In the genomic region with DNA sequence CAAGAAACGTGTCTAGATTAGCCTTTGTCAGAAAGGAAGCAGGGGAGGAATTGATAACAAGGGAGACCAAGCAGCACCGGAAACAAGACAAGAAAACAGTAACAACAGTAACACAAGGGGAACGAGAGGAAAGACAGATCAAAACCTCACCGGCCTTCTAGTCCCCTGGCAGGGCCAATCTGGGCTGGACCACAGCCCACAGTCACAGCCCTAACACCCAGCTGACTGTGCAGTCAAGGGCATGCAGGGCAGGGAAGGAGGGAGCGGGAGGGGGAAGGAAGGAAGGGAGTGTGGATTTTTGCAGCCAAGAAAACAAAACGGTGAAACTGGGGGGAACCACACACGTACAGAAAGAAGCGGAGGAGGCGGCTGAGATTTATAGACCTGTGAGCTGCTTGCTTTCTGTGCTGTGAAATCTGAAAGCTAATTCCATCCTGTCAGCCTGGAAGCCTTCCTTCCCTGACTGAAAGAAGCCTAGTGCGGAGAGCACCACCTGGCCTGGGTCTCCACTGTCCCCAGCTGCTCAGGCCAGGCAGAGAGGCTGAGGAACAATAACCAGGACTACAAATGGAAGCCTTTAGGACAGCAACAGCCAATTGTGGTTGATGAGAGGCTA, we compare ENCODE assay signal across 9 mouse cellular contexts. TPM values are rescaled to one million over a fixed set of nuclear protein-coding genes. Genes with fewer than 3 reads are reported as not detected.
DNase-seq lines count a peak whose midpoint lies in the region; ATAC-seq and TF ChIP-seq lines count a peak whose summit lies in the region.
"Had no signal": no experiment of that assay in that cellular context is flagged by ENCODE, and none has a peak within 500 bp of the region (broad histone marks: within the 10 kb centered on the region; RNA-seq: fewer than 3 reads in every experiment).

No protein-coding gene starts in this region.

- peaks cover 16% of the 10 kb centered on the region for H3K36me3 ChIP-seq in hindbrain, embryonic 12.5 days
- peaks cover 28% of the 10 kb centered on the region; the same call in 1 of the 2 replicates for H3K36me3 ChIP-seq in limb, embryonic 14.5 days (ENCODE audit: control insufficient read depth, insufficient read depth, low read length)
- 0 out of 2 replicates have a peak, but pooled peaks cover 3% of the 10 kb centered on the region for H3K36me3 ChIP-seq in stomach, embryonic 15.5 days

- no peak overlapping the region for H3K4me2 ChIP-seq in hindbrain, embryonic 12.5 days (replicated peaks)
- H3K4me2 ChIP-seq in limb, embryonic 14.5 days (replicated peaks; ENCODE audit: low read depth, low read length, severe bottlenecking), result no peak overlapping the region
- H3K4me2 ChIP-seq in stomach, embryonic 15.5 days, result no peak overlapping the region

- H3K27me3 ChIP-seq in hindbrain, embryonic 12.5 days, result no peaks in the 10 kb centered on the region
- H3K27me3 ChIP-seq in limb, embryonic 14.5 days (ENCODE audit: control insufficient read depth, insufficient read depth, low read length), result no peaks in the 10 kb centered on the region
- no peaks in the 10 kb centered on the region for H3K27me3 ChIP-seq in stomach, embryonic 15.5 days (replicated peaks)

- DNase-seq in gastrocnemius, adult 2 months, result peak; percentile 63
- DNase-seq in gastrocnemius, postnatal 10 days, result no peak
- DNase-seq in brain, adult 2 months (ENCODE audit: low read depth, low spot score), result peak; percentile 82
- DNase-seq in limb, embryonic 14.5 days (ENCODE audit: low spot score), result no peak
- DNase-seq in thymus, postnatal 36 days, result no peak
- DNase-seq in layer of hippocampus, postnatal 14 days (ENCODE audit: low spot score in 2 of 2), result no peak

- TF ChIP-seq CTCF in gastrocnemius, adult 2 months (IDR thresholded peaks at IDR 0.05), result no peak

- intact Hi-C loops in gastrocnemius, adult 2 months (cut with DNase I), result no loop called here

- peak overlapping the region; percentile 37 for H3K4me3 ChIP-seq in gastrocnemius, adult 2 months
- H3K4me3 ChIP-seq in hindbrain, embryonic 12.5 days, result no peak overlapping the region
- H3K4me3 ChIP-seq in limb, embryonic 14.5 days (replicated peaks; ENCODE audit: low read length), result no peak overlapping the region
- no peak overlapping the region for H3K4me3 ChIP-seq in stomach, embryonic 15.5 days (replicated peaks)

- WGBS in hindbrain, embryonic 12.5 days, result 67% methylated on average over 10 of the region's 10 CpGs
- WGBS in limb, embryonic 14.5 days, result 59% methylated on average over 10 of the region's 10 CpGs
- 47% methylated on average over 10 of the region's 10 CpGs for WGBS in stomach, embryonic 15.5 days

- peak overlapping the region; percentile 77 for H3K27ac ChIP-seq in gastrocnemius, adult 2 months
- peak overlapping the region; percentile 55; the same call in 1 of the 2 replicates for H3K27ac ChIP-seq in hindbrain, embryonic 12.5 days
- H3K27ac ChIP-seq in limb, embryonic 14.5 days (replicated peaks; ENCODE audit: low read depth, low read length), result no peak overlapping the region; the same call in 1 of the 2 replicates
- H3K27ac ChIP-seq in stomach, embryonic 15.5 days, result 0 out of 2 replicates have a peak overlapping the region, but pooled peaks have one; percentile 10

- no peak for ATAC-seq in hindbrain, embryonic 12.5 days (ENCODE audit: low FRiP score)
- ATAC-seq in limb, embryonic 14.5 days (ENCODE audit: low FRiP score, low read depth), result no peak
- no peak; the same call in 1 of the 2 replicates for ATAC-seq in stomach, embryonic 15.5 days (ENCODE audit: insufficient read depth, low FRiP score, low read depth)

- peak overlapping the region; percentile 10; the same call in 1 of the 2 replicates for H3K9ac ChIP-seq in hindbrain, embryonic 12.5 days
- peak overlapping the region; percentile 9; the same call in 1 of the 2 replicates for H3K9ac ChIP-seq in limb, embryonic 14.5 days (ENCODE audit: low read depth, low read length, severe bottlenecking)
- no peak overlapping the region for H3K9ac ChIP-seq in stomach, embryonic 15.5 days

- H3K4me1 ChIP-seq in hindbrain, embryonic 12.5 days, result peaks cover 6% of the 10 kb centered on the region; the same call in 1 of the 2 replicates
- no peaks in the 10 kb centered on the region for H3K4me1 ChIP-seq in limb, embryonic 14.5 days (ENCODE audit: control insufficient read depth, insufficient read depth, low read length)
- H3K4me1 ChIP-seq in stomach, embryonic 15.5 days, result no peaks in the 10 kb centered on the region

- no peak for TF ChIP-seq POLR2A in limb, embryonic 14.5 days (IDR thresholded peaks at IDR 0.05; ENCODE audit: borderline replicate concordance, extremely low read depth, insufficient read depth, insufficient read length)

- H3K9me3 ChIP-seq in hindbrain, embryonic 12.5 days (replicated peaks), result no peaks in the 10 kb centered on the region
- H3K9me3 ChIP-seq in limb, embryonic 14.5 days (ENCODE audit: control insufficient read depth, low read length), result no peaks in the 10 kb centered on the region
- H3K9me3 ChIP-seq in stomach, embryonic 15.5 days, result no peaks in the 10 kb centered on the region

RNA-seq across cellular contexts. Expression of gene 4931414P19Rik, which starts 13.4 kb away (rescaled TPM):
- 1 to 10 TPM; 2.2 to 4.0 TPM for total RNA-seq in gastrocnemius, adult 2 months (2021)
- total RNA-seq in gastrocnemius, postnatal 10 days (2021), result 1 to 10 TPM; 3.1 to 5.1 TPM
- polyA plus RNA-seq in hindbrain, embryonic 12.5 days (2016; fragmentation: Nextera tagmentation; extraction: Ambion mirVana), result 8.2 and 9.1 TPM in 2 replicates
- polyA plus RNA-seq in limb, embryonic 14.5 days (2012; rRNA removed), result 13.5 and 14.0 TPM in 2 replicates
- polyA plus RNA-seq in limb, embryonic 14.5 days (2014; fragmentation: Nextera tagmentation; extraction: Ambion mirVana), result 4.4 and 7.3 TPM in 2 replicates
- polyA plus RNA-seq in stomach, embryonic 15.5 days (2015; fragmentation: Nextera tagmentation; extraction: Ambion mirVana), result 6.7 and 8.3 TPM in 2 replicates
- 1 to 10 TPM; 4.3 to 5.6 TPM for total RNA-seq in layer of hippocampus, postnatal 14 days (2021)

RNA-seq across cellular contexts. Expression of gene Ajuba, which starts 15.1 kb away (rescaled TPM):
- 1 to 10 TPM; 1.4 to 1.8 TPM for total RNA-seq in gastrocnemius, adult 2 months (2021)
- total RNA-seq in gastrocnemius, postnatal 10 days (2021), result 1 to 10 TPM; 7.5 to 9.9 TPM
- polyA plus RNA-seq in hindbrain, embryonic 12.5 days (2016; fragmentation: Nextera tagmentation; extraction: Ambion mirVana), result 37.9 and 40.9 TPM in 2 replicates
- polyA plus RNA-seq in limb, embryonic 14.5 days (2012; rRNA removed), result 61.4 and 66.1 TPM in 2 replicates
- polyA plus RNA-seq in limb, embryonic 14.5 days (2014; fragmentation: Nextera tagmentation; extraction: Ambion mirVana), result 18.1 and 24.2 TPM in 2 replicates
- polyA plus RNA-seq in stomach, embryonic 15.5 days (2015; fragmentation: Nextera tagmentation; extraction: Ambion mirVana), result 30.8 and 32.0 TPM in 2 replicates
- 1 to 10 TPM; 2.6 to 3.2 TPM for total RNA-seq in layer of hippocampus, postnatal 14 days (2021)

RNA-seq across cellular contexts. Expression of gene Psmb5, which starts 25.4 kb away (rescaled TPM):
- 100 to 1,000 TPM; 161 to 172 TPM for total RNA-seq in gastrocnemius, adult 2 months (2021)
- 100 to 1,000 TPM; 183 to 207 TPM for total RNA-seq in gastrocnemius, postnatal 10 days (2021)
- polyA plus RNA-seq in hindbrain, embryonic 12.5 days (2016; fragmentation: Nextera tagmentation; extraction: Ambion mirVana), result 354 and 376 TPM in 2 replicates
- 196 and 235 TPM in 2 replicates for polyA plus RNA-seq in limb, embryonic 14.5 days (2012; rRNA removed)
- polyA plus RNA-seq in limb, embryonic 14.5 days (2014; fragmentation: Nextera tagmentation; extraction: Ambion mirVana), result 357 and 375 TPM in 2 replicates
- polyA plus RNA-seq in stomach, embryonic 15.5 days (2015; fragmentation: Nextera tagmentation; extraction: Ambion mirVana), result 370 and 382 TPM in 2 replicates
- total RNA-seq in layer of hippocampus, postnatal 14 days (2021), result 100 to 1,000 TPM; 211 to 215 TPM

RNA-seq across cellular contexts. Expression of gene Psmb11, which starts 28.8 kb away (rescaled TPM):
- total RNA-seq in gastrocnemius, adult 2 months (2021), result not detected
- not detected for total RNA-seq in gastrocnemius, postnatal 10 days (2021)
- polyA plus RNA-seq in hindbrain, embryonic 12.5 days (2016; fragmentation: Nextera tagmentation; extraction: Ambion mirVana), result not detected in 2 replicates
- 0.01 and 0.09 TPM in 2 replicates for polyA plus RNA-seq in limb, embryonic 14.5 days (2012; rRNA removed)
- polyA plus RNA-seq in limb, embryonic 14.5 days (2014; fragmentation: Nextera tagmentation; extraction: Ambion mirVana), result not detected in 2 replicates
- polyA plus RNA-seq in stomach, embryonic 15.5 days (2015; fragmentation: Nextera tagmentation; extraction: Ambion mirVana), result 0.03 TPM in 2 replicates
- under 1 TPM; 0.35 to 0.38 TPM for total RNA-seq in layer of hippocampus, postnatal 14 days (2021)
- total RNA-seq: ES-E14 had no signal

RNA-seq across cellular contexts. Expression of gene Haus4, which starts 38.0 kb away (rescaled TPM):
- 1 to 10 TPM; 3.1 to 3.3 TPM for total RNA-seq in gastrocnemius, adult 2 months (2021)
- total RNA-seq in gastrocnemius, postnatal 10 days (2021), result 10 to 100 TPM in 1 of 2 experiments, 1 to 10 TPM in 1; 9.2 to 10.7 TPM
- polyA plus RNA-seq in hindbrain, embryonic 12.5 days (2016; fragmentation: Nextera tagmentation; extraction: Ambion mirVana), result 32.4 and 37.2 TPM in 2 replicates
- 33.8 and 39.4 TPM in 2 replicates for polyA plus RNA-seq in limb, embryonic 14.5 days (2012; rRNA removed)
- 45.1 and 46.8 TPM in 2 replicates for polyA plus RNA-seq in limb, embryonic 14.5 days (2014; fragmentation: Nextera tagmentation; extraction: Ambion mirVana)
- 48.3 and 49.3 TPM in 2 replicates for polyA plus RNA-seq in stomach, embryonic 15.5 days (2015; fragmentation: Nextera tagmentation; extraction: Ambion mirVana)
- 1 to 10 TPM; 4.1 to 4.2 TPM for total RNA-seq in layer of hippocampus, postnatal 14 days (2021)

Comparison
In these comparisons a context has a peak if more than half of its experiments do, and no peak if none do; other contexts are left out.
1. DNase-seq: peak in gastrocnemius, adult 2 months (single experiment) and brain, adult 2 months (single experiment); none in gastrocnemius, postnatal 10 days (single experiment), limb, embryonic 14.5 days (single experiment), thymus, postnatal 36 days (0 of 2) and layer of hippocampus, postnatal 14 days (0 of 2).